Mouse (Mus musculus): ENCODE results near the gene Arsj. TPM values are rescaled to one million over a fixed set of nuclear protein-coding genes. Genes with fewer than 3 reads are reported as not detected.

The Arsj gene
- polyA plus RNA-seq, 1 experiment from 2014 or later, result 0.05 TPM

- Histone ChIP-seq H3K4me2 (ENCODE audit: low read length) (no peak overlapping the region), H3K4me1 (replicated peaks; ENCODE audit: control insufficient read depth, insufficient read depth, low read length) (peaks cover 2% of the 10 kb centered on the region; the same call in 1 of the 2 replicates), H3K27me3 (replicated peaks; ENCODE audit: control insufficient read depth, insufficient read depth, low read length) (no peaks in the 10 kb centered on the region), H3K9ac (replicated peaks; ENCODE audit: low read depth, low read length) (no peak overlapping the region), H3K27ac (ENCODE audit: low read length) (no peak overlapping the region), H3K36me3 (ENCODE audit: control insufficient read depth, insufficient read depth) (no peaks in the 10 kb centered on the region), H3K9me3 (ENCODE audit: control insufficient read depth, low read length) (no peaks in the 10 kb centered on the region), H3K4me3 (replicated peaks; ENCODE audit: low read length) (no peak overlapping the region)
- ATAC-seq, result no peak
- WGBS, result 48% methylated on average over 7 of the region's 7 CpGs
Observed at GRCm38 (mm10) chr3:126455787-126456482, 92.5 kb downstream of the Arsj start.

DNA sequence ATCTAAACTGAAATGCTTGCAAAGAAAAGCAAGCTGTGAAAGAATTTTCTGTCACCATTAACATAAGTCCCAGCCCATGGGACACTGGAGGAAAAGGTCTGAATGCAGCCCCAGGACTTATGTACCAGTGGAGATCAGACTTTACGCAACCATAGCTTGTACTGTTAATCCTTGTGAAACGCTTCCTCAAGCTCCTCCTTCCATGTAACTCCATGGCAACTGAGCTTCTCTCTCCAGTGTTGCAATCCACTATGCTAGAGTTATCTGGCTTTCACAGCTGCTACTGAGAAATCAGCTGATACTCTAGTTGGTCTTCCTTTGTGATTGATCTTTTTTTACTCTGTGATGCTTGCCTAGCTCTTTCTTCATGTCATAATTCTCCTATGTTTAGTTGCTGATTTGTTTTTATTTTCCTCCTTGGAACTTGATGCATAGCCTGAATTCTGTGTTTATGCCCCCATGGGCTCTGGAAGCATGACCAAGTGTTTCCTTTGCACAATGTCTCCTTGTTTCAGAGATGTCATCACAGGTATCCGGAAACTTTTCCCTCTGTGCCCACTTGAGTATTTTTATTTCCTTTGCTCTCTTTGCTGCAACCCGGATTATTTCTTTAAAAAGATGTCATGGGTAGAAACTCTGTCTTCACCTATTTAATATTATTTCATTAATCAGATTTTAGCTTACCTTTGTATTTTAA lies 99.8 kb downstream of the Arsj start:
- Histone ChIP-seq H3K4me3 (replicated peaks; ENCODE audit: low read length) (no peak overlapping the region), H3K4me2 (ENCODE audit: low read length) (no peak overlapping the region), H3K9me3 (ENCODE audit: control insufficient read depth, low read length) (no peaks in the 10 kb centered on the region), H3K36me3 (ENCODE audit: control insufficient read depth, insufficient read depth) (no peaks in the 10 kb centered on the region), H3K27me3 (replicated peaks; ENCODE audit: control insufficient read depth, insufficient read depth, low read length) (no peaks in the 10 kb centered on the region), H3K9ac (replicated peaks; ENCODE audit: low read depth, low read length) (no peak overlapping the region), H3K4me1 (replicated peaks; ENCODE audit: control insufficient read depth, insufficient read depth, low read length) (no peaks in the 10 kb centered on the region), H3K27ac (ENCODE audit: low read length) (no peak overlapping the region)
- 78% methylated on average over 4 of the region's 4 CpGs for WGBS
- ATAC-seq, result no peak

DNA sequence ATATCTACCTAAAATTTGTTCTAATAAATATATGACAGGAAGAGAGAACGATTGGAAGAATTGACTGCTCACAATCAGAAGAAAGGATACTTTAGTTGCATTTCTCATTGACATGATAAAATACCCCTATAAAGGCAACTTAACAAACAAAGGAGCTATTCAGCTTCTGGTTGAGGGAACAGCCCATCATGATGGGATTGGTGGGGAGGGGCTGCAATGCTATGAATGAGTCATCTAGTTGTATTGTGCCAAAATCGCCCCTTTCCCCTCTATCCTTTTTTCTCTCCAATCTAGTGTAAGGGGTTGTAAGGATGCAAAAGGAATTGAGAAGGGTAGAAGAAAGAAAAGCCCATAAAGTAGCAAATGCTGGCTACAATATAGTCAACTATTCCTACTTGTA lies 100.8 kb downstream of the Arsj start:
- Histone ChIP-seq H3K4me1 (replicated peaks; ENCODE audit: control insufficient read depth, insufficient read depth, low read length) (no peaks in the 10 kb centered on the region), H3K9ac (replicated peaks; ENCODE audit: low read depth, low read length) (no peak overlapping the region), H3K27me3 (replicated peaks; ENCODE audit: control insufficient read depth, insufficient read depth, low read length) (no peaks in the 10 kb centered on the region), H3K9me3 (ENCODE audit: control insufficient read depth, low read length) (no peaks in the 10 kb centered on the region), H3K36me3 (ENCODE audit: control insufficient read depth, insufficient read depth) (no peaks in the 10 kb centered on the region), H3K4me2 (ENCODE audit: low read length) (no peak overlapping the region), H3K4me3 (replicated peaks; ENCODE audit: low read length) (no peak overlapping the region), H3K27ac (ENCODE audit: low read length) (no peak overlapping the region)
- ATAC-seq, result no peak
- WGBS, result 15% methylated on average over 2 of the region's 2 CpGs

Other genes starting within 250 kb of the Arsj start
- 30.2 and 40.6 TPM in 2 replicates for gene Camk2d, start 232.6 kb downstream of the Arsj start, polyA plus RNA-seq (2015; fragmentation: Nextera tagmentation; extraction: Ambion mirVana)